Mouse (Mus musculus): ENCODE measurements around the gene Syce3. TPM values are rescaled to one million over a fixed set of nuclear protein-coding genes. Genes with fewer than 3 reads are reported as not detected.

The Syce3 gene
- total RNA-seq, 2 experiments from 2014 or later: not detected

DNA sequence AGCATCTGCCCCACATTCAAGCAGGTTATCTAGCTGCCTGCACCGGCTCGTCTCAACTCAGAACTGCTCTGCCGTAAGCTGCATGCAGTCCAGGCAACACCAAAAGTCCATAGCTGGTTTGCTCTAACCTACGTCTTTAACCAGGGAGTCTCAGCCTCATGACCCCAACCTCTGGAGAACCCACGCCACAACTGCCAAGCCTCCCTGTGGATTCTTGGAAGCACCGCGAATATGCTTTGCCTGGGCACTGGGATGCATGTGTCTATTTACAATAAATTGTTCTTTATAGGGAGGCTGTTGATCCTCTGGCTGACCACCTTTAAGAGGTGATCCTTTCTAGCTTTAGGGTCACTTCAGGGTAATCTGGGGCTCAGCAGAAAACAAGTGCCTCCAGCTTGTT, 37.8 kb downstream of the Syce3 start:
- no peak for DNase-seq

- no peak for DNase-seq
Measured at GRCm38 (mm10) chr15:89372068-89372467, 38.2 kb downstream of the Syce3 start.

DNA sequence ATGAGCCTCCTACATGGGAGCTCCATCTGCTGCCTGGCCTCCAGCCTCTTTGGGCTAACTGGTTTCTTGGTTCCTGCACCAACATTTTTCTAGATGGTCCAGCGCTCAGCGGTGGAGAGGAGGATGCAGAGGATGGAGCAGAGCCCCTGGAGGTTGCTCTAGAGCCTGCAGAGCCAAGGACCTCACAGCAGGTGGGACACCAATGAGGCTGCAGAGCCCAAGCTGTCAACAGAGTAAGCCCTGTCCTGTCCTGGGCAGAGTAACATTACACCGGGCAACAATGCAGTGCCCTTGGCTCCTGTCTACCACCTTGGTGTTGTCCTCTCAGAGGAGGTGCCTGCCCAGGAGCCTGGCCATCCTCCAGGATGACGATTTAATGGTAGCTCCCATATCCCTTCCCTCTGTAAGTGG, 45.2 kb downstream of the Syce3 start:
- DNase-seq: no peak

DNA sequence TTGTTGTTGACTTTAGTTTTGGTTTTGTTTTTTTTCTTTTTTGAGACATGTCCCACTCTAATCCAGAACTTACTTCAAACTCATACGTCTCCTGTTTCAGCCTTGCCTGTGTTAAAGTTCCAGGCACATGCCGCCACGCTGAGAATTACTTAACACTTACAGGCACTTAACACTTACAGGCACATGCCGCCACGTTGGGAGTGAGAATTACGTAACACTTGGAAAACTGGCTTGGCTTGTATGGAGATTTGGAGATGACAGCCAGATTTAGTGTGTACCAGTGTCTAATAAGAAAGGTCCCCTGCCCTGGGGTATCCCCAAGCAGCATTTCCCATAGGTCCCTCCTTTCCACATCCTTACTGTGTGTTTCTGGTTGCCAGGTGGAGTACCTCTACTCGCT, 47.3 kb downstream of the Syce3 start:
- no peak for DNase-seq

DNA sequence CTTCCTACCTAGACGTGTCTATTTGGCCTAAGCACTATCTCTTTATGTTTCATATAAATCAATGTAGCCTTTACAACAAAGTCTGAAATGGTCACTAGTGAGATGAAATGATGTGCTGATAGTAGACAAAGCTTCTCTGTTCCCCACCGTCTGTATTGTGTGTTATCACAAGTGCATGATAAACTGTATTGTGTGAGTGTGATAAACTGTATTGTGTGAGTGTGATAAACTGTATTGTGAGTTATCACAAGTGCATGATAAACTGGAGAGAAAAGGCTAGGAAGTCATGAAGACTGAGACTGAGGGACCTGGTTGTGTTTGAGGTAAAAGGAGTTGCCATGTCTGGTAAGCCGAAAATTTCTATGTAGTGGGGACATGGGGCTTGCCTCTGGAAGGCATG, 51.5 kb downstream of the Syce3 start:
- no peak for DNase-seq

DNA sequence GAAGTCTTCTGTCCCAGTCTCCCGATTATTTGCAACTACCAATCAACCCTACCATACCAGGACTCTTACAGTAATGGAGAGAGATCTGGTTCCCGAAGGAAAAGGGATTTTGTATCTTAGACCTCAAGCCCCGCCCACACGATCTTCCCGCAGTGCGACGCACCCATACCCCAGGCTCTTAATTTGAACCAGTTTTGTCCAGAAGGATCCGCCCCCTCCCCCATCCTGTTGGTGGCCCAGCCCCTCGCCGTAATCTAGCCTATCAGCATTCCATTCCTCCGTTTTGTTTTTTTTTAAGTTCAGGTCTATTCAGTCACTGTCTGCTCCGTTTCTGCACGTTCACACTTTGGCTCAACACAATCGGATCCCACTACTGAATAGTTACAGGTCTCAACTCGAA, 53.9 kb downstream of the Syce3 start:
- DNase-seq: peak in 1 of 2 experiments; percentile 52

- peak; percentile 93 to 95 for DNase-seq
Measured at GRCm38 (mm10) chr15:89355241-89356187, 54.8 kb downstream of the Syce3 start, which contains the start of the genes Lmf2 and Ncaph2. Lmf2 (minus strand) TSS chr15:89355659. Ncaph2 (plus strand) TSS chr15:89355719.

DNA sequence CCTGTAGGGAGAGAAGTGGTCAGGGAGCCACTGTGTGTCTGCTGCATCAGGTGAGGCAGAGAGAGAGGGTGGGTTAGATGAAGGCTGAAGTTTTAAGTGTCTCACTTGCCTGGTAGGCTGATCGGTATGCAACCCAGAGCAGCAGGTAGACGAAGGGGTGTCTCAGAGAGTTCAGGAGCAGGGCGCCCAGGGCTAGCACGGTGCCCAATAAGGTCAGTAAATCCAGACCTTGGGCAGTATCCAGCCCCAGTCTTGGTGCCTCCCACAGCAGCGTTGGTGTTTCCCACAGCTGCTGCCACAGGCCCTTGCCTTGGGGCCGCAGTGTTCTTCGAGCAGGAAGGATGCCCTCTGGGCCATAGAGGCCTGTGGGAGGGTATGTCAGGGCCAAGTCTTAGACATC, 55.8 kb downstream of the Syce3 start:
- DNase-seq: no peak

GRCm38 (mm10) chr15:89353837-89354236, 56.5 kb downstream of the Syce3 start:
- no peak for DNase-seq

DNA sequence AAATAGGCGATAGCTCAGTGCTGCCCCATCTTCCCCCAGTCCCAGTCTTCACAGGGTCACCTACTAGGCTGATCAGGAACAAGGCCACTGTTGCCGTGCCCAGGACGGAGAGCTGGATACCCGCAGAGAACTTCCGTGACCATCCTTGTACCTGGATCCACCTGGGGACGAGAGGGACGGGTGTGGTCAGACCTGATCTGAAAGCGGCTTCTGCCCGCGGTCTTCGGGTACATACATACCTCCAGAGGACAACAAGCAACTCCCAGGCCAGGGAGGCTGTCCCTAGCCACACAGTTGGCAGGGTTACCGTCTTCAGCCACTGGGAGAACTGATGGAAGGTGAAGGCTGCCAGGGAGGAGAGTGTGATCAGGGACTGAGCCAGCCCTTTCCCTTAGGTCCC, 57.5 kb downstream of the Syce3 start:
- no peak for DNase-seq

DNA sequence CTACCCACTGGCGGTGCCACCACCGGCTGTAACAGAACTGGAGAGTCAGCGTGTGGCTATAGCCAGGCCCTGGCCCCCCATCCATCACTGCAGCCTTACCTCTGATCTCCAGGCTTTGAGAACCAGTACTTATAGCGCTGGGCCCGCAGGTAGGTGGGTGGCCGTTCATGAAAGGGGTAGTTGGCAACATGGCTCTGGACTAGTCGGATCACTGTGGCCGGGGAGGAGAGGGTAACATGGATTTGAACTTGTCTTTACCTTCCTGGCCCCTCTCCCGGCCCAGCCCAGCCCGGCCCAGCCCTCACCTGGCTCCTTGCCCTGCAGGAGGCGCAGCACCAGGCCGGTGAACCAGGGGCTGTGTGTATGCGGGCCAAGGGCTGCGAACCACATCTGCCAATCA, 58.2 kb downstream of the Syce3 start:
- DNase-seq: no peak

GRCm38 (mm10) chr15:89351302-89351701, 59.0 kb downstream of the Syce3 start:
- DNase-seq: no peak

- DNase-seq: no peak
Measured at GRCm38 (mm10) chr15:89350447-89350846, 59.9 kb downstream of the Syce3 start.

DNA sequence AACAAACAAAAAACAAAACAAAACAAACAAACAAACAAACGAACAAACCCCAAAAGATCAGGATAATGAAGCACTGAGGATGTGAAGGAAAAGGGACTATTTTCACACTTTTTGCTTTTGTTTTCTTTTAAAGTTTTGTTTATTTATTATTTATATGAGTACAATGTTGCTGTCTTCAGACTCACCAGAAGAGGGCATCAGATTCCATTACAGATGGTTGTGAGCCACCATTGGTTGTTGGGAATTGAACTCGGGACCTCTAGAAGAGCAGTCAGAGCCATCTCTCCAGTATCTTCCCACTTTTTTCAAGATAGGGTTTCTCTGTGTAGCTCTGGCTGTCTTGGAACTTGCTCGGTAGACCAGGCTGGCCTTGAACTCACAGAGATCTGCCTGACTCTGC, 67.0 kb downstream of the Syce3 start:
- no peak for DNase-seq

- no peak for DNase-seq
Measured at GRCm38 (mm10) chr15:89341678-89342077, 68.6 kb downstream of the Syce3 start.

Other genes starting within 250 kb of the Syce3 start
- gene Plxnb2, start 229.7 kb downstream of the Syce3 start, total RNA-seq (2021): 10 to 100 TPM; 51.0 to 58.7 TPM
- gene Dennd6b, start 214.0 kb downstream of the Syce3 start, total RNA-seq (2021): 10 to 100 TPM; 33.5 to 38.7 TPM
- 100 to 1,000 TPM; 158 to 162 TPM for gene Ppp6r2, start 198.9 kb downstream of the Syce3 start, total RNA-seq (2021)
- gene Sbf1, start 95.2 kb downstream of the Syce3 start, total RNA-seq (2021): 100 to 1,000 TPM; 330 to 340 TPM
- gene Adm2, start 87.8 kb downstream of the Syce3 start, total RNA-seq (2021): not detected
- gene Miox, start 76.1 kb downstream of the Syce3 start, total RNA-seq (2021): not detected
- 10 to 100 TPM; 19.7 to 21.4 TPM for gene Lmf2, start 54.8 kb downstream of the Syce3 start, total RNA-seq (2021)
- 10 to 100 TPM; 87.0 to 95.3 TPM for gene Ncaph2, start 54.8 kb downstream of the Syce3 start, total RNA-seq (2021)
- gene Sco2, start 36.7 kb downstream of the Syce3 start, total RNA-seq (2021): 10 to 100 TPM; 31.5 to 32.6 TPM
- 1 to 10 TPM; 1.4 to 1.5 TPM for gene Tymp, start 33.5 kb downstream of the Syce3 start, total RNA-seq (2021)
- 1 to 10 TPM; 2.7 to 2.8 TPM for gene Odf3b, start 31.2 kb downstream of the Syce3 start, total RNA-seq (2021)
- gene Klhdc7b, start 25.6 kb downstream of the Syce3 start, total RNA-seq (2021): under 1 TPM; 0.25 to 0.68 TPM
- gene Cpt1b, start 15.4 kb upstream of the Syce3 start, total RNA-seq (2021): 1 to 10 TPM; 1.8 to 2.3 TPM
- gene C730034F03Rik, start 19.1 kb upstream of the Syce3 start, total RNA-seq (2021): 1 to 10 TPM; 2.6 to 3.1 TPM
- under 1 TPM in 1 of 2 experiments, not detected in 1; 0.30 TPM for gene Gm44502, start 19.2 kb upstream of the Syce3 start, total RNA-seq (2021)
- gene Chkb, start 19.4 kb upstream of the Syce3 start, total RNA-seq (2021): 10 to 100 TPM; 37.5 to 43.0 TPM
- gene Mapk8ip2, start 43.4 kb upstream of the Syce3 start, total RNA-seq (2021): 100 to 1,000 TPM; 248 to 284 TPM
- 10 to 100 TPM; 28.6 to 30.6 TPM for gene Arsa, start 66.9 kb upstream of the Syce3 start, total RNA-seq (2021)
- 100 to 1,000 TPM; 244 to 255 TPM for gene Shank3, start 89.1 kb upstream of the Syce3 start, total RNA-seq (2021)
- 1 to 10 TPM in 1 of 2 experiments, under 1 TPM in 1; 0.91 to 1.2 TPM for gene Acr, start 157.8 kb upstream of the Syce3 start, total RNA-seq (2021)
- 10 to 100 TPM; 27.1 to 31.2 TPM for gene Rabl2, start 181.4 kb upstream of the Syce3 start, total RNA-seq (2021)